Mouse (Mus musculus): Measurements from ENCODE around the gene Adora3.
"Not testable (repeated sequence)": the region's sequence is repeated elsewhere in the genome, so short reads cannot be mapped to it uniquely, and the experiment has no call there.

The Adora3 gene

GRCm38 (mm10) chr3:105904213-105904612 is 33.6 kb downstream of the Adora3 start:
- DNase-seq (ENCODE audit: low spot score), result no peak

- no peak for DNase-seq (ENCODE audit: low spot score)
These were observed 34.1 kb downstream of the Adora3 start for GRCm38 (mm10) chr3:105904721-105905120.

- DNase-seq (ENCODE audit: low spot score), result no peak
These were observed 37.4 kb downstream of the Adora3 start for GRCm38 (mm10) chr3:105907956-105908655.

DNA sequence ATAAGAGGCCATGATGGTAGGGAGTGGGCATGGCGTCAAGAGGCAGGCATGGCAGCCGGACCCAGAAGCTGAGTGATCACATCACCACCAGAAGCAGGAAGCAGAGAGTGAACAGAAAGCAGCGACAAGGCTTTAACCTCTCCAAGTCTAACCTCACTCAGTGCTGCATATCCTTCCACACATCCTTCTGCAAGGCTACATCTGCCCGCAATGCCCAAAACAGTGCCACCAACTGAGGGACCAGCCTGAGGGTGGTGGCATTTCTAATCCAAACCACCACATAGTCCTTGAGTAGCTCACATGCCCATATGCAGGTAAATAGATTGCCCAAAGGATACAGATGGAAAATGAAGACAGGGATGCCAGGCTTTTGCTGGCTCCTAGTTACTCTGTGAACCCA is 38.3 kb downstream of the Adora3 start:
- no peak for DNase-seq (ENCODE audit: low spot score)

DNA sequence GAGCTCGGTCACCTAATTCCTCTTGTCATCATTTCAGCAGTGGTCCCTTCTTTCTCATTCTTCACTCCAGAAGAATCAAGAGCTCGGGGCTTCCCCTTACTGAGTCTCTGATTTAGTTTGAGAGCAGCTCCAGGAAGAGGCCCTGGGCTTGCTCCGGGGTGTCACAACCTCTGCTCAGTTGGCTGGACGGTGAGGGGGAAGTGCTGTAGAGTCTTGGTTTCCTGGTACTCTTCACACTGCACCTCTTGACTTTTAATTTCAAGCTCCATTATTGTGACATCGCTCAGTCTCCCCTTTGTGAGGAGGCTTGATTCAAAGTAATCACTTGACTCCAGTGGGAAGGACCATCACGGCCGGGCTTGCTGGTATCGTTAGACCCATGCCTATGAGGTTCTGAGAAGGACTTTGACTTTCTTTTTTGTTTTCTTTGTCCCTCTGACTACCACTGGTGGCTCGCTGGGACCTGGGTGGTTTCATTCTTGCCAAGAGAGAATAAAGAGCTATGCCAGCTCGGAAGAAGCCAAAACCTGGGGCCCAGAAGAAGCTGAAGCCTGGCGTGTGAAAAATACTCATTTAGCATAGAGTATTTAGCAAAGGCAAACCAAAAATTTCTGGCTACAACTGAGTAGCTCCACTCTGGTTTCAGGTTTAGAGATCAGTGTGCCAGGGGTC is 40.0 kb downstream of the Adora3 start:
- no peak for DNase-seq (ENCODE audit: low spot score)

- DNase-seq (ENCODE audit: low spot score), result no peak
These were observed 41.6 kb downstream of the Adora3 start for GRCm38 (mm10) chr3:105912097-105912880.

- no peak for DNase-seq (ENCODE audit: low spot score)
These were observed 43.4 kb downstream of the Adora3 start for GRCm38 (mm10) chr3:105913839-105914681.

DNA sequence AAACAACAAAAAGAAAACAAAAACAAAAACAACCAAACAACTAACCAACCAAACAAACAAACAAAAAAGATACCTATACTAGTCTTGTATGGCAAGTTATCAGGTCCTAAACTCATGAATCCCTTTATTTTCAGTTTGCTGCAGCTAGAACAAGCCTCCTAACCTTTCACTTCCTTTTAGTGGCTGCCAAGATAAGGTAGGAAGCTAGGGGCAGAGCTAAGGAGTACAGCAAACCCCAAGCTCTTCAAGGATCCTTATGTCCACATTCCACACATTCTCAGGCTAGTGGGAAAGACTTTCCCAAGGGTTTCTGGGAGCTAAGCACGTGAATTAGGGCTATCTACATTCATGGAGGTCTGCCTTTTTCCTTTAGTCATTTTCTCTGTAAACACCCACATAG is 44.6 kb downstream of the Adora3 start:
- DNase-seq (ENCODE audit: low spot score), result no peak

DNA sequence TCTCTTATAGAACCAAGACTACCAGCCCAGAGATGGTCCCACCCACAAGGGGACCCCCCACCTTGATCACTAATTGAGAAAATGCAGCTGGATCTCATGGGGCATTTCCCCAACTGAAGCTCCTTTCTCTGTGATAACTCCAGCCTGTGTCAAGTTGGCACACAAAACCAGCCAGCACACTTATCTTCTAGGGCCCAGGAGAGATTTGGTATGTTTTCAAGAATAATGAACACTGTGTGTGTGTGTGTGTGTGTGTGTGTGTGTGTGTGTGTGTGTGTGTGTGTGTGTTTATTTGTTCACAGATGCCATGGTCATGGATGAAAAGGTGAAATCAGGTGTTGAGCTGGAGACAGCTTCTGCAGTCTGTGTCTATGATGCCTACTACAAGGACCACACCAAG is 45.8 kb downstream of the Adora3 start:
- not testable (repeated sequence) for DNase-seq (ENCODE audit: low spot score)

DNA sequence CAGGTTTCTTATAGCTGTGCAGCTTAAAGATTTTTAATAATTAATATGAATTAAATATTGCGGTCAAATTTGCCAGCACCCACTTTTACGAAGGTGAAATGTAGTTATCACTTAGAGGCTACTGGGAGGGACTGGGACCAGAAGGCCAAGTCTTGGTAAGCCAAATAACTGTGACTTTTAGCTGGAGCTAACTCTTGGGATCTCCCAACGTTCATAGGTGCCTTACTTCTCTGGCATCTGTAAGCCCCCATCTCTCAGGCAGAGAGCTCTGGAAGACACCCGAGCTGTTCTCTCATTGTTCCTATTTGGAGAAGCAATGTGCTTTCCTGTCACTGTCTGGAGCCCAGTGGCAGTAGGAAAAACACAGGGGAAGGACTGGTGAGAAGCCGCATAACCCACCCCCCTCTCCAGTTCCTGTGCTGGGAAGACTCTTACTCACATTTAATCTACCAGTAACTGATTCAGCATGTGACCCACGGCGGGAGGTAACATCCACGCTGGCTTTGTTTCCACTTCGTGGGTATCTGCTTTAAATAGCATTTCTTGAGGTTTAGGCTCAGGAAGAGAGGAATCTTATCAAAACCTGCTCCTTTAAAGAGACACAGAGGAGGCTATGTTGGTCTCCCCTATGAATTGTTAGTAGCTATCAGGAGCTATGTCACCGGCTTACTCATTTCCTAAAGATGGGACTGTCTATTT is 47.1 kb downstream of the Adora3 start:
- DNase-seq (ENCODE audit: low spot score), result no peak

DNA sequence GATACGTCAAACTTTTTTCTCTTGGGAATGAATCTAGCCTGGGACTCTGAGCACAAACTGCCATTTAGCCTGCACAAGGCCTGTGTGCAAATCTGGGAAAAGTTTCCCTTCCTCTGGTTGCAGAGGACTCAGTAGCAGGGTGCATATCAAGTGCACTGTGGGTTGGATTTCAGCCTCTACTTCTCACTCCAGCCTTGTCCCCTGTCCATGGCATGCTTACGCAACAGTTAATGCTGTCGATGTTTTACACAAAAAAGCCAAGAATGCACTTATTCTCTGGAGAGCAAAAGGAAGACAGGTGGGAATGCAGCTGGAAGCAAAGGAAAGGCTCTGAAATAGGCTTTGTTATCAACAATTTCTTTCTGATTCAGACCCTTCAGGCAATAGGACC is 47.7 kb downstream of the Adora3 start:
- DNase-seq (ENCODE audit: low spot score), result no peak

GRCm38 (mm10) chr3:105920743-105921142 is 50.1 kb downstream of the Adora3 start:
- DNase-seq (ENCODE audit: low spot score), result not testable (repeated sequence)

- no peak for DNase-seq (ENCODE audit: low spot score)
These were observed 51.3 kb downstream of the Adora3 start for GRCm38 (mm10) chr3:105921959-105922358.

DNA sequence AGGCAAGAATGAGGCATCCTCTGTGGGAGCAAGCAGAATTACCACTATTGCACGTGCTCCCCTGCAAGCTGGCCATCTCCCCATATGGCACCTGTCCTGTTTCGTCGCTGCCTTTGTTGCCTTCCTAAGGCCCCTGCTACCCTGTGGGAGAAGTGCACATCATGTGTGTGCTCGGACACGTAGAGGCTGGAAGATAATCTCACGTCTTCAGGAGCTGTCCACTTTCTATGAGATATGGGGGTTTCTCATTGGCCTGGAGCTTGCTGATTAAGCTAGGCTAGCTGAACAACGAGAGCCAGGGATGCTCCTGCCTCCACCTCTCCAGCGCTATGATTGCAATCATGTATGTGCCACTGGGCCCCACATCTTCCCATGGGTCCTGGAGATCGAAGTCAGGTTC is 54.0 kb downstream of the Adora3 start:
- DNase-seq (ENCODE audit: low spot score), result no peak

GRCm38 (mm10) chr3:105927561-105928194 is 57.0 kb downstream of the Adora3 start:
- DNase-seq (ENCODE audit: low spot score), result no peak

GRCm38 (mm10) chr3:105928195-105928569 is 57.5 kb downstream of the Adora3 start:
- no peak for DNase-seq (ENCODE audit: low spot score)

GRCm38 (mm10) chr3:105928781-105929180 is 58.1 kb downstream of the Adora3 start:
- no peak for DNase-seq (ENCODE audit: low spot score)

DNA sequence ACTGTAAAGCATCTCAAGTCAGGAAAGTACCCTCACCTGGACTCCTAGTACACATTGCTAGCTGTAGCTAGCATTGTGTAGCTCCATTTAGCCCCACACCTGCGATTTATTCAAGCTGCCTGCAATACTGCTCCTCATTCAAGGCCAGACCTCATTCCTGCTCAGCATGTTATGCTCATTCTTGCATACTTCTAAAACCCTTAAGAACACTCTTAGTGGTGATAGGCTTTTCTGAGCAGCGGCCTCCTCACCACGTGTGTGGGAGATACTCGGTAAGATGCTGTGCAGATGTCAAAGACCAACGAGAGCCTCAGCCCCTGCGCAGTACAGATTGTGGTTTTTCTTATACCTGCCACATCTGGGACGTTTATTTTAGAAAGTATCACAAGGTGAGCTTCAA is 59.2 kb downstream of the Adora3 start:
- no peak for DNase-seq (ENCODE audit: low spot score)

DNA sequence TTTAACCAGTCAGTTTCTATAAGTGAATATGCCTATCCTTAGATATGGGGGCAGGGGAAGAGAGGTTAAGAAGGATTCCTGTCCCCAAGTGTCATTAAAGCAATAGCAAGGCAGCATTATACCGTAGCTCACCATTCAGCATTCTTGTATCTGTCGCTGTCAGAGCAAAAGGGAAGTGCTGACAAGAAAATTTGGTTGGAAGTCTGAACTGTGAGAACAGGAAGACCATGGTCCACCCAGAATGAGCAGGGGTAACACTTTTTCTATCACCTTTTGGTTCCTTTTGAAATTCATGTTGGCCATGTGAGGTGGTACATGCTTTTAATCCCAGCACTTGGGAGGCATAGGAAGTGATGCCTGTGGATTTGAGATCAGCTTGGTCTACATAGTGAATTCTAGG is 60.4 kb downstream of the Adora3 start:
- DNase-seq (ENCODE audit: low spot score), result no peak

GRCm38 (mm10) chr3:105932240-105933071 is 61.8 kb downstream of the Adora3 start, which contains the start of gene I830077J02Rik:
I830077J02Rik (minus strand) TSS chr3:105932664.
- DNase-seq (ENCODE audit: low spot score), result no peak
